ENCODE assay signal across 8 mouse cellular contexts in genomic region chr1:36088367-36088766, GRCm38 (mm10). TPM values are rescaled to one million over a fixed set of nuclear protein-coding genes. Genes with fewer than 3 reads are reported as not detected.
DNase-seq lines count a peak whose midpoint lies in the region; ATAC-seq and TF ChIP-seq lines count a peak whose summit lies in the region.

No protein-coding gene starts in this region.

- peak overlapping the region; percentile 51; the same call in 1 of the 2 replicates for H3K27ac ChIP-seq in forebrain, embryonic 15.5 days (replicated peaks)
- 0 out of 2 replicates have a peak overlapping the region, but pooled peaks have one; percentile 19 for H3K27ac ChIP-seq in thymus, adult 2 months (ENCODE audit: control insufficient read depth, insufficient read depth, low read length)

- H3K36me3 ChIP-seq in forebrain, embryonic 15.5 days: peaks cover 10% of the 10 kb centered on the region; the same call in 1 of the 2 replicates
- peaks cover 6% of the 10 kb centered on the region; the same call in 1 of the 2 replicates for H3K36me3 ChIP-seq in thymus, adult 2 months (ENCODE audit: control insufficient read depth, insufficient read depth, low read length)

- ATAC-seq in cerebellum, adult (ENCODE audit: insufficient number of reproducible peaks, low FRiP score, low TSS enrichment): 0 out of 2 replicates have a peak, but pooled peaks have one; percentile 37
- peak; percentile 36; the same call in 1 of the 2 replicates for ATAC-seq in forebrain, embryonic 15.5 days (replicated peaks)

- peaks cover 18% of the 10 kb centered on the region for H3K4me1 ChIP-seq in forebrain, embryonic 15.5 days
- H3K4me1 ChIP-seq in thymus, adult 2 months (replicated peaks; ENCODE audit: control insufficient read depth, insufficient read depth, low read length): peaks cover 19% of the 10 kb centered on the region

- no peaks in the 10 kb centered on the region for H3K9me3 ChIP-seq in forebrain, embryonic 15.5 days

- no peaks in the 10 kb centered on the region for H3K27me3 ChIP-seq in forebrain, embryonic 15.5 days
- H3K27me3 ChIP-seq in thymus, adult 2 months (ENCODE audit: control insufficient read depth, insufficient read depth, low read length): no peaks in the 10 kb centered on the region

- no peak for TF ChIP-seq CTCF in thymus, adult 2 months (IDR thresholded peaks at IDR 0.05; ENCODE audit: borderline replicate concordance, control insufficient read depth, extremely low read depth, insufficient read depth, low read length, poor library complexity)

- no peak for DNase-seq in cerebellum, postnatal 10 days
- DNase-seq in A20 (ENCODE audit: low read depth, low spot score) (peak; percentile 93), liver (peak; percentile 49)
- peak; percentile 51 for DNase-seq in thymus, adult 2 months
- no peak for DNase-seq in embryo, embryonic 10 days (ENCODE audit: low spot score)
- DNase-seq in left cerebral cortex, adult 8-10 months (ENCODE audit: low spot score in 2 of 2): no peak

- H3K9ac ChIP-seq in forebrain, embryonic 15.5 days (replicated peaks): no peak overlapping the region

- WGBS in forebrain, embryonic 15.5 days: 46% methylated on average over 4 of the region's 4 CpGs
- WGBS in thymus, adult 2 months: 30% methylated on average over 4 of the region's 4 CpGs

- H3K4me2 ChIP-seq in forebrain, embryonic 15.5 days (replicated peaks): no peak overlapping the region

- H3K4me3 ChIP-seq in forebrain, embryonic 15.5 days: no peak overlapping the region
- no peak overlapping the region for H3K4me3 ChIP-seq in thymus, adult 2 months (ENCODE audit: control insufficient read depth, insufficient read depth, low read length)

- TF ChIP-seq POLR2A in thymus, adult 2 months (IDR thresholded peaks at IDR 0.05; ENCODE audit: control insufficient read depth, extremely low read depth, insufficient read depth, low read length, poor library complexity): no peak

RNA-seq across cellular contexts. Expression of gene Hs6st1, which starts 20.2 kb away (rescaled TPM):
- 9.7 and 16.5 TPM in 2 replicates for polyA plus RNA-seq in forebrain, embryonic 15.5 days (2015; fragmentation: Nextera tagmentation; extraction: Ambion mirVana)
- polyA plus RNA-seq in thymus, adult 2 months (2012; rRNA removed): 125 and 128 TPM in 2 replicates
- 10 to 100 TPM; 45.5 to 49.0 (median 48.0) TPM for total RNA-seq in left cerebral cortex, adult 8-10 months (2022)

Comparison
In these comparisons a context has a peak if more than half of its experiments do, and no peak if none do; other contexts are left out.
1. DNase-seq: peak in A20 (single experiment), liver (single experiment) and thymus, adult 2 months (single experiment); none in cerebellum, postnatal 10 days (0 of 2), embryo, embryonic 10 days (single experiment) and left cerebral cortex, adult 8-10 months (0 of 2).